Mouse (Mus musculus) cerebellum, adult 2 months (tissue): ENCODE data around the gene Pced1b.

Experiments
- CTCF ChIP-seq: fragments of 200-500 bp; IDR thresholded peaks from 2 replicates; pipeline ENCODE4 v1.5.1; 2011; ENCODE audit warnings: low read depth, mild to moderate bottlenecking, control low read depth, low read length, moderate library complexity, borderline replicate concordance; ENCODE audit not compliant: insufficient read depth
- POLR2A ChIP-seq: fragments of 200-500 bp; IDR thresholded peaks from 2 replicates; pipeline ENCODE4 v1.6.1; 2011; ENCODE audit warnings: low read length, control low read depth, borderline replicate concordance; ENCODE audit not compliant: insufficient read depth

GRCm38 (mm10) chr15:97307935-97308334 lies 61.0 kb downstream of the Pced1b start:
- TF ChIP-seq CTCF (no peak), POLR2A (no peak)
